Mouse (Mus musculus): ENCODE measurements around the gene Doxl2.
A peak's percentile ranks its signal among the peaks of the same experiment; 100 is the strongest.
"Not testable (repeated sequence)": the region's sequence is repeated elsewhere in the genome, so short reads cannot be mapped to it uniquely, and the experiment has no call there.

The Doxl2 gene

GRCm38 (mm10) chr6:48974663-48975062, at the start of gene Doxl2:
Doxl2 (plus strand) TSS chr6:48974963.
- DNase-seq = no peak

- no peak for DNase-seq
Observed at GRCm38 (mm10) chr6:48929595-48929994, 45.2 kb upstream of the Doxl2 start, which contains the start of gene 1600015I10Rik. 1600015I10Rik (plus strand) TSS chr6:48929895.

- no peak for DNase-seq
Observed at GRCm38 (mm10) chr6:48949596-48949995, 25.2 kb upstream of the Doxl2 start.

GRCm38 (mm10) chr6:48950676-48951075, 24.1 kb upstream of the Doxl2 start:
- no peak for DNase-seq

- DNase-seq = no peak
Observed at GRCm38 (mm10) chr6:48951630-48952029, 23.1 kb upstream of the Doxl2 start.

- DNase-seq = no peak
Observed at GRCm38 (mm10) chr6:48953220-48953619, 21.5 kb upstream of the Doxl2 start.

GRCm38 (mm10) chr6:48954211-48954610, 20.6 kb upstream of the Doxl2 start:
- no peak for DNase-seq

GRCm38 (mm10) chr6:48954946-48955345, 19.8 kb upstream of the Doxl2 start:
- DNase-seq = no peak

- DNase-seq = no peak
Observed at GRCm38 (mm10) chr6:48956785-48957184, 18.0 kb upstream of the Doxl2 start.

- peak in 1 of 2 experiments; percentile 4 for DNase-seq
Observed at GRCm38 (mm10) chr6:48958053-48958452, 16.7 kb upstream of the Doxl2 start.

- not testable (repeated sequence) for DNase-seq
Observed at GRCm38 (mm10) chr6:48959151-48959550, 15.6 kb upstream of the Doxl2 start.

- DNase-seq = not testable (repeated sequence)
Observed at GRCm38 (mm10) chr6:48966696-48967095, 8.1 kb upstream of the Doxl2 start.

- DNase-seq = no peak
Observed at GRCm38 (mm10) chr6:48967868-48968267, 6.9 kb upstream of the Doxl2 start.

- DNase-seq = no peak
Observed at GRCm38 (mm10) chr6:48979616-48980015, 4.9 kb downstream of the Doxl2 start.

GRCm38 (mm10) chr6:48982305-48982704, 7.5 kb downstream of the Doxl2 start:
- no peak for DNase-seq

GRCm38 (mm10) chr6:48986444-48986990, 11.8 kb downstream of the Doxl2 start, which contains the start of gene Svs1:
Svs1 (plus strand) TSS chr6:48986861.
- DNase-seq = no peak

- no peak for DNase-seq
Observed at GRCm38 (mm10) chr6:48989971-48990370, 15.2 kb downstream of the Doxl2 start.

- DNase-seq = no peak
Observed at GRCm38 (mm10) chr6:48991991-48992390, 17.2 kb downstream of the Doxl2 start.

- DNase-seq = no peak
Observed at GRCm38 (mm10) chr6:48998186-48998585, 23.4 kb downstream of the Doxl2 start.

- DNase-seq = no peak
Observed at GRCm38 (mm10) chr6:48998796-48999195, 24.0 kb downstream of the Doxl2 start.

GRCm38 (mm10) chr6:49003381-49003780, 28.6 kb downstream of the Doxl2 start:
- DNase-seq = no peak

- DNase-seq = peak; percentile 55 to 64
Observed at GRCm38 (mm10) chr6:49007981-49008380, 33.2 kb downstream of the Doxl2 start.

GRCm38 (mm10) chr6:49008420-49009160, 33.8 kb downstream of the Doxl2 start:
- DNase-seq = no peak

- DNase-seq = no peak
Observed at GRCm38 (mm10) chr6:49009161-49009555, 34.4 kb downstream of the Doxl2 start.

Measured in cerebellum, postnatal 36 days (tissue).